Mouse (Mus musculus) hindbrain, embryonic 15.5 days (tissue): ENCODE measurements around the gene Tbl1xr1. TPM values are rescaled to one million over a fixed set of nuclear protein-coding genes. Genes with fewer than 3 reads are reported as not detected.

Experiments
- ATAC-seq: fragments of 200-750 bp; cut with Nextera tagmentation; 2 replicates; pipeline ENCODE4 v1.8.0; 2017; ENCODE audit warnings: low read depth, moderate number of reproducible peaks, moderate TSS enrichment; ENCODE audit not compliant: low FRiP score
- H3K27ac ChIP-seq: fragments of 300-500 bp; sonication (generic); replicated peaks from 2 replicates; pipeline ENCODE4 v1.5.1; 2015; ENCODE audit warnings: mild to moderate bottlenecking, inconsistent platforms
- H3K27me3 ChIP-seq: fragments of 300-500 bp; sonication (generic); 2 replicates; pipeline ENCODE4 v1.6.1; 2015; ENCODE audit warnings: control low read depth, inconsistent platforms
- H3K36me3 ChIP-seq: fragments of 300-500 bp; sonication (generic); 2 replicates; pipeline ENCODE4 v1.6.1; 2015; ENCODE audit warnings: control low read depth, inconsistent platforms
- H3K4me1 ChIP-seq: fragments of 300-500 bp; sonication (generic); replicated peaks from 2 replicates; pipeline ENCODE4 v1.6.1; 2015; ENCODE audit warnings: control low read depth, inconsistent platforms
- H3K4me2 ChIP-seq: fragments of 300-500 bp; sonication (generic); 2 replicates; pipeline ENCODE4 v1.6.1; 2015; ENCODE audit warnings: moderate library complexity, mild to moderate bottlenecking, inconsistent platforms
- H3K4me3 ChIP-seq: fragments of 300-500 bp; sonication (generic); 2 replicates; pipeline ENCODE4 v1.5.1; 2015; ENCODE audit warnings: mild to moderate bottlenecking, inconsistent platforms
- H3K9ac ChIP-seq: fragments of 300-500 bp; sonication (generic); 2 replicates; pipeline ENCODE4 v1.6.1; 2015; ENCODE audit warnings: inconsistent platforms
- H3K9me3 ChIP-seq: fragments of 300-500 bp; sonication (generic); 2 replicates; pipeline ENCODE4 v1.6.1; 2016; ENCODE audit warnings: control low read depth, inconsistent platforms
- WGBS: fragments of 180-500 bp; shearing (Covaris S2); methylation state at CpG from one replicate; pipeline ENCODE4 v1.1.7; 2015; 5-methylcytosine and 5-hydroxymethylcytosine counted together
- polyA plus RNA-seq: library from polyadenylated mRNA; unstranded; fragments of >200 nt; fragmentation: Nextera tagmentation; extraction: Ambion mirVana; gene quantifications from 2 replicates; pipeline ENCODE4 v1.2.1, GENCODE M21; 2015

The Tbl1xr1 gene
- polyA plus RNA-seq: 15.7 and 19.4 TPM in 2 replicates

DNA sequence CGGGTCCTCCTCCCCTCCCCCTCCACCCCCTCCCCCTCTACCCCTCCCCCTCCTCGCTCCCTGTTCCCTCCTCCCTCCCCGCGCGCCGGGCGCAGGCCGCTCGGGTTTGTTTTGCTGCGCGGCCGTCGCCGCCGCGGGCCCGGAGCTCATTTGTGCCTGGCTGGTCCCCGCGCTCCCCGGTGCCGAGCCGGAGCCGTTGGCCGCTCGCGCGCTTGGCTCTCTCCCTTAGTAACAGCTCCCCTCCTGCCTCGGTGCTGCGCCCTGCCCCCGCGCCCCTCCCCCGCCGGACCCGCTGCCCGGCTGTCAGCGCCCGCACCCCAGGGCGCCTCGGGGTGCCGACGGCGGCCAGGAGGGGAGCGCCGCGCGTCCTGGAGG lies at the start of gene Tbl1xr1:
Gene Tbl1xr1, plus strand, starts transcription at position 92 of the 375 bp plus-strand sequence.
- 0% methylated on average over 28 of the region's 46 CpGs for WGBS
- peak within 1 kb of the TSS; percentile 62 for H3K4me2 ChIP-seq
- no peaks in the 10 kb centered on the region for H3K27me3 ChIP-seq
- ATAC-seq: peak; percentile 90
- H3K9me3 ChIP-seq: no peaks in the 10 kb centered on the region
- H3K36me3 ChIP-seq: no peaks in the 10 kb centered on the region
- peak within 1 kb of the TSS; percentile 93 for H3K9ac ChIP-seq
- H3K4me1 ChIP-seq: peaks cover 39% of the 10 kb centered on the region
- peak within 1 kb of the TSS; percentile 73 for H3K4me3 ChIP-seq
- peak within 1 kb of the TSS; percentile 100 for H3K27ac ChIP-seq

GRCm38 (mm10) chr3:22038004-22038403 lies 38.4 kb upstream of the Tbl1xr1 start:
- H3K27ac ChIP-seq: no peak overlapping the region
- no peaks in the 10 kb centered on the region for H3K4me1 ChIP-seq
- no peaks in the 10 kb centered on the region for H3K9me3 ChIP-seq
- no peak for ATAC-seq
- H3K27me3 ChIP-seq: no peaks in the 10 kb centered on the region
- H3K36me3 ChIP-seq: no peaks in the 10 kb centered on the region
- H3K4me2 ChIP-seq: no peak overlapping the region
- 18% methylated on average over 4 of the region's 4 CpGs for WGBS
- H3K4me3 ChIP-seq: no peak overlapping the region
- H3K9ac ChIP-seq: no peak overlapping the region

DNA sequence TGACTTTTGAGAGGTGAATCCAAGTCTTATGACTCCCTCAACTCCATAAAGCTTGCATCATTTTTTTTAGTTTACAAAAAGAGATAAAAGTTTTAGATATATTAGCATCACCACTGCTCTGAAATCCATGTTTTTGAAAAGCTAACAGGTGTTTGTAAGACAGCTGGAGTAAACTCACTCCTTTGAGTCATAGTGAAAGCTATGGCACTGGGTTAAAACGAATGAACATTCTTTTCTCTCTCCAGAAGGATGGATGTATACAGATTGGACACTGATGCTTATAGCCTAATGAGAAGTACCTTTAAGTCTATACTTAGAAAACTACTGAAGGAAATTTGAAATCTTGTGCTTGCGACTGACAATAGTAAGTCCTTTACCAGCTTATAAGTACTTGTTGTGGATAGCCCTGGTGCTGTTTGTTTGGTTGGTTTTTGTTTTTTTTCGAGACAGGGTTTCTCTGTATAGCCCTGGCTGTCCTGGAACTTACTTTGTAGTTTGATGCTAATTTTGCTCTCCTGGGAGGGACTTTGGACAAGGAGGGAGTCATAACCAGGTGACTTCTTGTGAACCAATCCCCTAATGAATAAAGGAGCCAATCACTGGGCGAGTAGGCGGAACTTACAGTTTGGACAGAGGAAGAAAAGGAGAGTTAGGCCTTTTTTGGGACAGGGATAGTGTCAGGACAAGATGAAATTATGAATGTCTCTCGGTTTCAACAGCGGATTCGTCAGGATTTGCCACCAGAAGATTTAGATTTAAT lies 37.2 kb upstream of the Tbl1xr1 start:
- Histone ChIP-seq H3K9ac (no peak overlapping the region), H3K36me3 (no peaks in the 10 kb centered on the region), H3K4me2 (no peak overlapping the region), H3K4me1 (no peaks in the 10 kb centered on the region), H3K4me3 (no peak overlapping the region), H3K9me3 (no peaks in the 10 kb centered on the region), H3K27ac (no peak overlapping the region), H3K27me3 (no peaks in the 10 kb centered on the region)
- WGBS: 93% methylated on average over 8 of the region's 8 CpGs
- no peak for ATAC-seq

- Histone ChIP-seq H3K36me3 (no peaks in the 10 kb centered on the region), H3K4me1 (no peaks in the 10 kb centered on the region), H3K27me3 (no peaks in the 10 kb centered on the region), H3K27ac (no peak overlapping the region), H3K4me2 (no peak overlapping the region), H3K4me3 (no peak overlapping the region), H3K9me3 (no peaks in the 10 kb centered on the region), H3K9ac (no peak overlapping the region)
- ATAC-seq: no peak
- 61% methylated on average over 6 of the region's 6 CpGs for WGBS
Observed at GRCm38 (mm10) chr3:22040627-22041026, 35.8 kb upstream of the Tbl1xr1 start.

DNA sequence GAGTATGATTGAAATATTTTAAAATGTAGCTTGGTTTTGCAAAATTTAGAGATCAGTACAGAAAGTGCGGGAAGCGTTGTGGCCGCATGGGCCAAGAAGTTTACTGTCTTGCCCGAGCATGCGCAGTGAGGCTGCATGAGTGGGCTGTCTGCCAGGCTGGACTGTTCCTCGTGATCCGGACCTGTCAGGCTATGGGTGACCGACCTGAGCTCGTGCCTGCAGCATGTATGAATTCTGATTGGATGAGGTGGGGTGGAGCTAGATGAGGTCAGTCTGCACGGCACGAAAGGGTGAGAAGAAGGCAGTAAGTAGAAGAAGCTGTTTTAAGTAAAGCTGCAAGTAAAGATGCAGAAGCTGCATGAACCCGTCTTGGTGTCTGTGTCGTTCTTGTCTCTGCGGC lies 29.2 kb upstream of the Tbl1xr1 start:
- no peak for ATAC-seq
- H3K9me3 ChIP-seq: no peaks in the 10 kb centered on the region
- H3K4me1 ChIP-seq: no peaks in the 10 kb centered on the region
- no peak overlapping the region for H3K4me3 ChIP-seq
- H3K27ac ChIP-seq: no peak overlapping the region
- H3K36me3 ChIP-seq: no peaks in the 10 kb centered on the region
- H3K9ac ChIP-seq: no peak overlapping the region
- no peaks in the 10 kb centered on the region for H3K27me3 ChIP-seq
- H3K4me2 ChIP-seq: no peak overlapping the region
- WGBS: 87% methylated on average over 14 of the region's 14 CpGs

DNA sequence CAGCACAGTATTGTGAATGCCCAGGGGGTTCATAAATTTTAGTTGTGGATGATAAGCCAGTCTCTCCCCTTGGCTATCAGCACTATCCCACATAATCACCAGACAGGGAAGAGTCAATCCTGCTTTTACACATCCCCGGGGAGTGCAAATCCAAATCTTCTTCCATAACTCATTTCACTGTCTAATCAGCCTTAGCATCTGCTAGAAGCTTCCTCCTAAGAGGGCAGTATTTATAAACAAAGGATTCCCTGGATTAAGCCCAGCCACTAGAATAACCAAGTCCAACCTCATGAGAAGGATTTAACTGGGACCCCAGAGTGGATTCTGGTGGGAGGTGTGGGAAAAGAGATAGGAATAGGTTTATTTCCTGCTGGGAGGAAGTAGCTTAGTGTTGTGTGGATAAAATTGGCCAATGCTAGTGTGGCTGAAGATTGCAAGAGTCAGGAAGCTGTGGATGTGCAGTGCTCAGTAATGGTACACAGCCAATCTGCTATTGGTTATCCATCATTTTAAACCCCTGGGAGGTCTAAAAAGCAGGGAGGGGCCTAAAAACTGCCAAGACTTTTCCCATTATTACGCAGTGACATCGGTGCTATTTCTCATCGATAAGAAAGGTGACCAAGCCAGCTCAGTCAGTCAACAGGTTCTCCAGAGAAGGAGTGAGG lies 19.7 kb upstream of the Tbl1xr1 start:
- H3K4me1 ChIP-seq: no peaks in the 10 kb centered on the region
- H3K27me3 ChIP-seq: no peaks in the 10 kb centered on the region
- ATAC-seq: no peak
- no peak overlapping the region for H3K27ac ChIP-seq
- no peak overlapping the region for H3K9ac ChIP-seq
- H3K9me3 ChIP-seq: no peaks in the 10 kb centered on the region
- no peak overlapping the region for H3K4me3 ChIP-seq
- 87% methylated on average over 4 of the region's 4 CpGs for WGBS
- no peak overlapping the region for H3K4me2 ChIP-seq
- no peaks in the 10 kb centered on the region for H3K36me3 ChIP-seq

GRCm38 (mm10) chr3:22058206-22058804 lies 18.1 kb upstream of the Tbl1xr1 start:
- Histone ChIP-seq H3K27ac (no peak overlapping the region), H3K9ac (no peak overlapping the region), H3K4me3 (no peak overlapping the region), H3K4me1 (no peaks in the 10 kb centered on the region), H3K4me2 (no peak overlapping the region), H3K36me3 (no peaks in the 10 kb centered on the region), H3K27me3 (no peaks in the 10 kb centered on the region), H3K9me3 (no peaks in the 10 kb centered on the region)
- no peak for ATAC-seq
- WGBS: 88% methylated on average over 7 of the region's 7 CpGs

DNA sequence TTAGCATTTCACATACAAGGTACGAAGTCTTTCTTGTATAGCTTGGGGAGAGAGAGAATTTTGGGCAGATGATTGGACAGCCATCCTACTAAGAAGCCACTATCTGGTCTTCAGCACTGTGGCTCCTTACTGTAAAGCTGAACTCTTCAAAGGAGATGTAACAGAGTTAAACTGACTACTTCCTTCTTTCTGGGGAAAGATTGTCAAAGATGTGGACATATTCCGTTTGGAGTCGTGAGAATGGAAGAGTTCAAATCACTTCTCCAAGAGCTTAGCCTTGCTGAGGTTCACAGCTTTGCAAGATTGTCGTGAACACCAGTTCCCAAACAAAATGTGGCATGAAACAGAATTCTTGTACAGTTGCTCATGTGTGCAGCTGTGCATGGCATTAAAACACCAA lies 15.3 kb upstream of the Tbl1xr1 start:
- Histone ChIP-seq H3K36me3 (no peaks in the 10 kb centered on the region), H3K4me2 (no peak overlapping the region), H3K27ac (no peak overlapping the region), H3K27me3 (no peaks in the 10 kb centered on the region), H3K9ac (no peak overlapping the region), H3K4me3 (no peak overlapping the region), H3K9me3 (no peaks in the 10 kb centered on the region), H3K4me1 (no peaks in the 10 kb centered on the region)
- no peak for ATAC-seq
- WGBS: 88% methylated on average over 4 of the region's 4 CpGs

GRCm38 (mm10) chr3:22068621-22069020 lies 7.8 kb upstream of the Tbl1xr1 start:
- no peak overlapping the region for H3K4me3 ChIP-seq
- no peak for ATAC-seq
- peaks cover 4% of the 10 kb centered on the region; the same call in 1 of the 2 replicates for H3K4me1 ChIP-seq
- H3K27ac ChIP-seq: no peak overlapping the region
- H3K27me3 ChIP-seq: no peaks in the 10 kb centered on the region
- WGBS: 82% methylated on average over 5 of the region's 5 CpGs
- H3K4me2 ChIP-seq: no peak overlapping the region
- H3K9ac ChIP-seq: no peak overlapping the region
- H3K9me3 ChIP-seq: no peaks in the 10 kb centered on the region
- H3K36me3 ChIP-seq: no peaks in the 10 kb centered on the region

GRCm38 (mm10) chr3:22073916-22074315 lies 2.5 kb upstream of the Tbl1xr1 start:
- Histone ChIP-seq H3K9ac (no peak overlapping the region), H3K4me1 (peaks cover 30% of the 10 kb centered on the region), H3K4me3 (no peak overlapping the region), H3K36me3 (no peaks in the 10 kb centered on the region), H3K4me2 (peak overlapping the region; percentile 56), H3K27me3 (no peaks in the 10 kb centered on the region), H3K9me3 (no peaks in the 10 kb centered on the region), H3K27ac (no peak overlapping the region)
- ATAC-seq: no peak
- 63% methylated on average over 1 of the region's 1 CpGs for WGBS

- no peaks in the 10 kb centered on the region for H3K9me3 ChIP-seq
- H3K4me2 ChIP-seq: peak overlapping the region; percentile 56
- peak overlapping the region; percentile 73 for H3K4me3 ChIP-seq
- no peaks in the 10 kb centered on the region for H3K27me3 ChIP-seq
- 0 out of 2 replicates have a peak overlapping the region, but pooled peaks have one; percentile 64 for H3K9ac ChIP-seq
- no peak for ATAC-seq
- WGBS: 23% methylated on average over 11 of the region's 11 CpGs
- H3K4me1 ChIP-seq: peaks cover 39% of the 10 kb centered on the region
- H3K27ac ChIP-seq: no peak overlapping the region
- no peaks in the 10 kb centered on the region for H3K36me3 ChIP-seq
Observed at GRCm38 (mm10) chr3:22074591-22075294, 1.7 kb upstream of the Tbl1xr1 start.

GRCm38 (mm10) chr3:22075517-22075886 lies 950 bp upstream of the Tbl1xr1 start:
- peak overlapping the region; percentile 100 for H3K27ac ChIP-seq
- H3K4me2 ChIP-seq: peak overlapping the region; percentile 56
- no peak for ATAC-seq
- peak overlapping the region; percentile 64 for H3K9ac ChIP-seq
- H3K36me3 ChIP-seq: no peaks in the 10 kb centered on the region
- peak overlapping the region; percentile 73 for H3K4me3 ChIP-seq
- under 1% methylated on average over 28 of the region's 28 CpGs for WGBS
- H3K9me3 ChIP-seq: no peaks in the 10 kb centered on the region
- peaks cover 39% of the 10 kb centered on the region for H3K4me1 ChIP-seq
- no peaks in the 10 kb centered on the region for H3K27me3 ChIP-seq
